Mouse (Mus musculus): ENCODE measurements around the gene Arl15.
A peak's percentile ranks its signal among the peaks of the same experiment; 100 is the strongest.

The Arl15 gene

GRCm38 (mm10) chr13:113916761-113917160 lies 122.5 kb downstream of the Arl15 start:
- DNase-seq (ENCODE audit: low spot score in 2 of 2), result no peak

DNA sequence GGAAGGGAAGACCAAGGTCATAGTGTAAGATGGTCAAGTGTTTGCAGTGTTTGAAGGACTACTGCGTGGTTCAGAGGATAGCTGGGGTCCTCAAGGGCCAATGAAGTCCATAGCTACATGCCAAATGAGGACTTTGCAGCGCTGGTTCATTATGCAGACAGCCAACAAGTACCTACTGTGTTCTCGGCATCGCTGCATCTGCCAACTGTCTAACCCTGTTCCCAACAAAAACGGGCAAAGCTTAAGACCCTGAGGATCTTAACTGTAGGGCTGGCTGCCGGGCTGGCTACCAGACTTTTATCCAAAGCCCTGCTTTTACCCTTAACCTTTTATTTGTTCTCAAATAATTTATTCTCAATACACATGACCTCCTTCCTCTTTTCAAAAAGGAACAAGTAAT lies 123.1 kb downstream of the Arl15 start:
- no peak for DNase-seq (ENCODE audit: low spot score in 2 of 2)

- DNase-seq (ENCODE audit: low spot score in 2 of 2), result no peak
These were observed 123.6 kb downstream of the Arl15 start for GRCm38 (mm10) chr13:113917868-113918411.

- DNase-seq (ENCODE audit: low spot score in 2 of 2), result no peak
These were observed 124.4 kb downstream of the Arl15 start for GRCm38 (mm10) chr13:113918668-113919067.

- DNase-seq (ENCODE audit: low spot score in 2 of 2), result no peak
These were observed 141.4 kb downstream of the Arl15 start for GRCm38 (mm10) chr13:113935697-113936096.

GRCm38 (mm10) chr13:113937231-113937630 lies 142.9 kb downstream of the Arl15 start:
- no peak for DNase-seq (ENCODE audit: low spot score in 2 of 2)

GRCm38 (mm10) chr13:113938561-113938960 lies 144.3 kb downstream of the Arl15 start:
- DNase-seq (ENCODE audit: low spot score in 2 of 2), result no peak

- DNase-seq (ENCODE audit: low spot score in 2 of 2), result no peak
These were observed 144.8 kb downstream of the Arl15 start for GRCm38 (mm10) chr13:113939097-113939496.

DNA sequence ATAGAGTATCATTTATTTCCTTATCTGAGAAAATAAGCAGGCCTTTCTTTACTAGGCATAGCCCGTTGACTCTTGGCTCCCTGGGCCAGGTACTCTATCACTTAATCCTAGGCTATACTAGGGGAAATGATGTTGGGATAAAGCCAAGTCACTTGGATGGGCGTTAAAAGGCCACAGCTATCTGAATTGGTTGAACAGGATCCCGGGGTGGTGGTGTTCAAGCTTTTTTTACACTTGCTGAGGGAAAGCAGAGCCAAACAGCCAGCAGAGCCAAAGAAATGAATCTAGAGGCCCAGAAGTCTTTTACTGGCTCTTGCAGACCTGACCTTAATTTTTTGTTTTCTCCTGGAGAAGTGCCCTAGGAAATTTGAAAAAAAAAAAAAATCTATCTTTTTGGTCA lies 145.4 kb downstream of the Arl15 start:
- peak; percentile 65 to 72 for DNase-seq (ENCODE audit: low spot score in 2 of 2)

DNA sequence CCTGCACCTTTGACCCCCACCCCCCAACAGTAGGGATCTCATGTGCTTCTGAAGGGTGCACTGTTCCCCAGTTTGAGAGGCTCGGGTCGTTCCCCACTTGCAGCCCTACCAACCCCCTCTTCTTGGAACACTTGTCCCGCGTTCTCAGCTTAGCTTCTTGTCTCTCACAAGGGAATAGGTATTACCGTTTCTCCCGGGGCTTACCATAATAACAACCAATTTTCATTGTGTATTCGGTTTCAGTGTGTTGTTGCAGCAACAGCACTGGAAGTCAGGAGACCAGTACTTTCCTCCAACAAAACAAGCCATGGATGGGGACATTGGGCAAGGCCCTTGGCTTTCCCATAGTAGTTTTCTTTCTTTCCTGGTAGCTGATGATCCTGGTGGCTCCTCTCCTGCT lies 145.8 kb downstream of the Arl15 start:
- peak; percentile 43 to 49 for DNase-seq (ENCODE audit: low spot score in 2 of 2)

- no peak for DNase-seq (ENCODE audit: low spot score in 2 of 2)
These were observed 147.6 kb downstream of the Arl15 start for GRCm38 (mm10) chr13:113941943-113942342.

DNA sequence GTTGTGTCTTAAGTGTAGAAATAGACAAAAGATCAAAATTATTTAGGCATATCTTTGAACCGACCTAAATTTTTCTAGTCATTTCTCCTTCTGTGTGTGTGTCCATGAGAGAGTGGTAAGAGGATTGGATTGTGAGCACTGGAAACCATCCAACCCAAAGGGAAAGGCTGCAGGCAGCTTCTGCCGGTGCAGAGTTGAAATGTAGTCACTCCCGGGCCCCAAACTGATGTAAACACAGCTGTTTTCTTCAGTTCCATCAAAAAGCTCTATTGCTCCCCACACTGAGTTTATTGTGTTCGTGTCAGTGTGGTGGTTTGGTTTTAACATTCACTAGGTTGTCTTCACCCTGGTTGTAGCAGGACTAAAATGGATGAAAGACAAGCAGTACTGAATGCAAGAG lies 153.2 kb downstream of the Arl15 start:
- DNase-seq (ENCODE audit: low spot score in 2 of 2), result peak in 1 of 2 experiments; percentile 8

DNA sequence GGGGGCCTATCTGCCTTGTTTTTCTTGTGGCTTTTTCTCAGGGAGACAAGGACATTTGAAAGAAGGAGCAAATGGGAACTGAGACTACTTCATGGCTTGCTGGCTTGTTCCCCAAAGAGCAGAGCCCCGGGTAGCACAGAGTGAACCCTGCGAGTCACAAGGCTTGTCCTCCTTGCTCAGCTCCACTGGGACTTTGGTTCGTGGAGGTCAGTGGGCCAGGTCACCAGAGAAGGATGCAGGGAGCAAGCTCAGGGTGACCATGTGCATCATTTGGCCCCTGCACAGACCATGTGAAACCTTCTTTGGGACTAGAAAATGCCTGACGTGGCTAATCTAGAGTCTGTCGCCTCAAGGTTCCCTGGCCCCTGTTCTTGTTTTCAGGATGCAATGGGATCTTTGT lies 155.4 kb downstream of the Arl15 start:
- peak; percentile 59 to 77 for DNase-seq (ENCODE audit: low spot score in 2 of 2)

DNA sequence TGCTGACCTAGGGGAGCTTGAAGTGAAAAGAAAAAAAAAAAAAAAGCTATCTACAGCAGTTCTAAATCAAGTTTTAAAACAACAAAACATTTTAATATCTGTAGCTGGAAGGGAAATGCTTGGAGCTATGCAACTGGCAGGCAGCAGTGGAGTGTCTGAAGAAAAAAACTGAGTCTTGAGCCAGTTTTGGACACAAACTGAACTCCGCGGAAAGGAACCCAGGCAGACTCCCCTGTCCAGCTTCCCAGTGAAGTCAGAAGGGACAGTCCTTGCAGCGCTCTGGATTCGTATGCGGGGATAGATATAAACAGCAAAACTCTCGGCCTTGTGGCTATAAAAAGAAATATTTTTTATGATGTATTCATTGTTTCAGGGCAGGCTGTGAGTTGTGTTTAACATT lies 155.8 kb downstream of the Arl15 start:
- DNase-seq (ENCODE audit: low spot score in 2 of 2), result peak; percentile 28 to 29

DNA sequence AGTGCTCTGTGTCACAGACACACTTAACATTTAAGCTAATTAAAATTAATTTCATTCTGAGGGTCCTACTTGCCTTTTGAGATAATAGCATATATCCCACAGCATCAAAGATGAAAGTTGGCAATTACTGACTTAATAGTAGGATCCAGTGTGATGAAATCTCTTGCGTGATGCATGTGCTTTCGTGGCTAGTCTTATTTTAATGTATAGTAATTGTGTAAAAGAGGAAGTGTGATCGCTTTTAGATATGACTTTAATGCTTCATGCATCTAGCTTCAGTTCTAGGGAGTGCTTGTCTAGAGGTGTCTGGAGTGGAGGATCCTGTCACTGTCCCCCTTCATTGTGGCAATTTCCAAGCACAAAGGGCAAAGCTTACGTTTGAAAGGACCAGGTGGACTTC lies 163.1 kb downstream of the Arl15 start:
- DNase-seq (ENCODE audit: low spot score in 2 of 2), result no peak

- DNase-seq (ENCODE audit: low spot score in 2 of 2), result no peak
These were observed 170.6 kb downstream of the Arl15 start for GRCm38 (mm10) chr13:113964945-113965344.

- peak; percentile 20 to 33 for DNase-seq (ENCODE audit: low spot score in 2 of 2)
These were observed 176.4 kb downstream of the Arl15 start for GRCm38 (mm10) chr13:113970706-113971105.

- no peak for DNase-seq (ENCODE audit: low spot score in 2 of 2)
These were observed 178.1 kb downstream of the Arl15 start for GRCm38 (mm10) chr13:113972401-113972800.

DNA sequence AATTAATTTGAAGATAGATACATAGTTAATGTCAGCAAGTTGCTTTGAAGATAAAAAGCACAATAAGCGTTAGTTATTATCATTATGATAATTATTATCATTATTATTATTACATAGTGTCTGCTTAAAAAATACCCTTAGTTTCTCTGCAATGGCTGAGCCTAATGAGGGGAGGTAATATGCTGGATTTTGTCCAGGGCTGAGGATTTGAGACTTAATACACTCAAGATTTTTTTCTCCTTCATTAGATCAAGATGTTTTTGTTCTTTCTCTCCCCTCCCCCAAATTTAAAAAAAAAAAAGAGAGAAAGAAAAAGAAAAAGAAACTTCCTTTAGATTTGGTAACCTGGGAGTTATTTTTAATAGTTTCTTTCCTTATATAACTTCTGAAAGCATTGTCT lies 180.6 kb downstream of the Arl15 start:
- no peak for DNase-seq (ENCODE audit: low spot score in 2 of 2)

DNA sequence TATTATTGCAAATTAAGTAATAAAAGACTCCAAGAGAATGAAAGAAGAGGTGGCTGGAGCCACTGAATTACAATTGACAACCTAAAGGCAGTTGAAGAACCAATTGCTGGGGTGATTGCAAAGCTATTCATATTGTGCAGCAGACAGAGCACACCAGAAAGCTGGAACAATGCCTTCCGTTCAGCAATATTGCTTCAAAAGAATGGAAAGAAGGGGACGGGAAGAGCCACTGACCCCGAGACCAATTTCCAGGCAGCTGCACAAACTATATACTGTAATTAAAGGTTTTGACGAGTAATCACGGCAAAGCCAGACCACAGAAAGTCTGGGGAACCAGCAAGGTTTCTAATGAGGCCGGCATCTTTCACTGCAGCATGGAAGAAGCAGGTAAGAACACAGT lies 181.4 kb downstream of the Arl15 start:
- DNase-seq (ENCODE audit: low spot score in 2 of 2), result no peak

GRCm38 (mm10) chr13:113976936-113977335 lies 182.6 kb downstream of the Arl15 start:
- DNase-seq (ENCODE audit: low spot score in 2 of 2), result no peak

DNA sequence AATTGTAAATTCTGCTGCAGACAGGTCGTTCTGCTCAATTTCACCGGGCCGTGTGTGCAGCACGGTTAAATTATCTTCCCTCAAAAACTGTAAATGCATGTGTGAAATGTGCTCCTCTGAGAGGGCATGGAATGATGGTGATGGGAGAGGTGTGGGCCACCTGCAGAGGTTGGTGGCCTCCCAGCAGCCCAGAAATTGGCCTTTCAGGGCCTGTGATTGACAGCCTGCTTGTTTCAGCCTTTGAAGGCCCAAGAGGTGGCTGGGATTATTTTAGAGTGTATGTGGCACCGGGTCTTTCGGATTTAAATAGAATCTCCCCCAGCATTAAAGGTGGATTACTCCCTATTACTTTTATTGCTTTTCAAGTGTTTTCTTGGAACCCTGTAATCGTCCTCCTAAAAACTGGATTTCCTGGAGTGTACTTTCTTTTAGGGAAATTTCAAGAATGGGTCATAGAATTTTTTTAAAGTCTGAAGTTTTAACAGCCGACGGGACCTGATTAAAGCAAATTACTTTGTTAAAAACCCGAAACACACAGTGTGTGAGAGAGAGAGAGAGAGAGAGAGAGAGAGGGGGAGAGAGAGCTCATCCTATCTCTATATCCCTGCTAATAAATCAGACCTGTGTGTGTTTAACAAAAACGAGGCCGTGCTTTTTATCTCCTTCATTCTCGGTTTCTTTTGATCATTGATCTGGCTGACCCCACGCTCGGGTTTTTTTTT lies 186.6 kb downstream of the Arl15 start:
- DNase-seq (ENCODE audit: low spot score in 2 of 2), result no peak

DNA sequence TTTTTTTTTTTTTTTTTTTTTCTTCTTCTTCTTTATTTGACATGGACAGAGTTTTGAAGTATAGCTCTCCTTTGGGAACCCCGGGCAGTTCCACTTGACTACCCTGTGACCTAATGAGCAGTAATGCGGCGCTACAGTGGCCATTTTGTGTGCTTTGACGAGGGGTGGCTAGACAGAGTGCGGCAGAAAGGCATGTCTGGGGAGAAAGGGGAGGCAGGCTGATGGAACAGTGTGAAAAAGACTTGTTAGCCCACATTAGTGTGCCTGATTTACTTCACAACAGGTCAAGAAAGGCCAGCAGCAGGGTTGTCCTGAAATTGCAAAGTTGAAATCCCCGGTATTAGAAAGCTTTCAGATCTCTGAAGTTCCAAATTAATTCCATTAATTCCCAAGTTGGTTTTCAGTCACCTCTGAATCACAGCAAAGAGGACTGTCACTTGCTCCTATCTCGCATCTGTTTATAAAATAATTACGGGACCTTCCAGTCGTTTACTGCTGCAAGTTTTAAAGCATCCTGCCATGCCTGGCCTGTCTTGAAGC lies 187.2 kb downstream of the Arl15 start:
- DNase-seq (ENCODE audit: low spot score in 2 of 2), result no peak
